Mouse (Mus musculus) liver, embryonic 11.5 days (tissue): ENCODE data around the gene Elmod1. TPM values are rescaled to one million over a fixed set of nuclear protein-coding genes. Genes with fewer than 3 reads are reported as not detected.

Experiments
- ATAC-seq: fragments of 200-750 bp; cut with Nextera tagmentation; replicated peaks from 2 replicates; pipeline ENCODE4 v1.8.0; 2017; ENCODE audit warnings: moderate number of reproducible peaks, mild to moderate bottlenecking, moderate TSS enrichment, moderate library complexity; ENCODE audit not compliant: low FRiP score
- DNase-seq: peaks from one replicate; pipeline ENCODE4 v3.0.0-alpha.2; 2017; ENCODE audit warnings: low spot score
- H3K27ac ChIP-seq: fragments of 300-500 bp; sonication (generic); 2 replicates; pipeline ENCODE4 v1.5.1; 2014; ENCODE audit warnings: mild to moderate bottlenecking, low read depth, low read length, control low read depth
- H3K27me3 ChIP-seq: fragments of 300-500 bp; sonication (generic); replicated peaks from 2 replicates; pipeline ENCODE4 v1.6.1; 2014; ENCODE audit warnings: low read length, mixed read lengths; ENCODE audit not compliant: control insufficient read depth, insufficient read depth
- H3K36me3 ChIP-seq: fragments of 300-500 bp; sonication (generic); 2 replicates; pipeline ENCODE4 v1.6.1; 2014; ENCODE audit warnings: mild to moderate bottlenecking, low read length, moderate library complexity, mixed read lengths; ENCODE audit not compliant: control insufficient read depth, insufficient read depth
- H3K4me1 ChIP-seq: fragments of 300-500 bp; sonication (generic); replicated peaks from 2 replicates; pipeline ENCODE4 v1.6.1; 2014; ENCODE audit warnings: low read length, mixed read lengths; ENCODE audit not compliant: control insufficient read depth, insufficient read depth
- H3K4me2 ChIP-seq: fragments of 300-500 bp; sonication (generic); 2 replicates; pipeline ENCODE4 v1.6.1; 2014; ENCODE audit warnings: mild to moderate bottlenecking, control low read depth, moderate library complexity
- H3K4me3 ChIP-seq: fragments of 300-500 bp; sonication (generic); 2 replicates; pipeline ENCODE4 v1.5.1; 2014; ENCODE audit warnings: low read depth, low read length, control low read depth
- H3K9ac ChIP-seq: fragments of 300-500 bp; sonication (generic); 2 replicates; pipeline ENCODE4 v1.6.1; 2014; ENCODE audit warnings: low read depth, low read length, control low read depth
- H3K9me3 ChIP-seq: fragments of 300-500 bp; sonication (generic); 2 replicates; pipeline ENCODE4 v1.6.1; 2016; ENCODE audit warnings: low read length, inconsistent platforms, mixed read lengths; ENCODE audit not compliant: control insufficient read depth
- WGBS: fragments of 180-500 bp; shearing (Covaris S2); extraction: QIAGEN DNeasy Blood & Tissue Kit; methylation state at CpG from one replicate; pipeline ENCODE4 v1.1.7; 2014; 5-methylcytosine and 5-hydroxymethylcytosine counted together
- polyA plus RNA-seq: library from polyadenylated mRNA; unstranded; fragments of >200 nt; fragmentation: Nextera tagmentation; extraction: Ambion mirVana; gene quantifications from 2 replicates; pipeline ENCODE4 v1.2.1, GENCODE M21; 2014

Elmod1 gene
- polyA plus RNA-seq, 1 experiment from 2014 or later, result 0.07 TPM

DNA sequence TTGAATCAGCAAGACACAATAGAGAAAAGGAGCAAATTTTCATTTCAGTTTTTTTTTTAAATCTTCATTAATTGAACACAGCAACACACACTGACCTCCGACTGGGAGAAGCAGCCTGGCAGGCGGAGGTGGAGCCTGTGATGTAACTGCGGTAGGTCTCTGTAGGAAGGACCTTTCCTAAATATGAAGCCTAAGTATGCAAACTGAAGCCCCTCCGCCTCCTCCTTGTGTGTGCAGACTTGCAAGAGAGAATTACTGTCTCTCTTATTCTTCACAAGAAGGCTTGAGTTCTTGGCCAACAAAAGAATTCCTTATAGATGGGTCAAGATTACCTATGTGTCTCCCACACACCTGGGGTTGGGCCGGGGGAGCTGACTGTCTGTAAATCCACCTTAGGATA lies 1.9 kb downstream of the Elmod1 start:
- no peaks in the 10 kb centered on the region for H3K36me3 ChIP-seq
- no peak overlapping the region for H3K4me2 ChIP-seq
- H3K4me1 ChIP-seq, result peaks cover 3% of the 10 kb centered on the region; the same call in 1 of the 2 replicates
- no peak overlapping the region for H3K4me3 ChIP-seq
- H3K9me3 ChIP-seq, result no peaks in the 10 kb centered on the region
- 67% methylated on average over 5 of the region's 5 CpGs for WGBS
- ATAC-seq, result no peak
- H3K27ac ChIP-seq, result no peak overlapping the region
- H3K27me3 ChIP-seq, result peaks cover 32% of the 10 kb centered on the region
- no peak overlapping the region for H3K9ac ChIP-seq
- DNase-seq, result no peak

DNA sequence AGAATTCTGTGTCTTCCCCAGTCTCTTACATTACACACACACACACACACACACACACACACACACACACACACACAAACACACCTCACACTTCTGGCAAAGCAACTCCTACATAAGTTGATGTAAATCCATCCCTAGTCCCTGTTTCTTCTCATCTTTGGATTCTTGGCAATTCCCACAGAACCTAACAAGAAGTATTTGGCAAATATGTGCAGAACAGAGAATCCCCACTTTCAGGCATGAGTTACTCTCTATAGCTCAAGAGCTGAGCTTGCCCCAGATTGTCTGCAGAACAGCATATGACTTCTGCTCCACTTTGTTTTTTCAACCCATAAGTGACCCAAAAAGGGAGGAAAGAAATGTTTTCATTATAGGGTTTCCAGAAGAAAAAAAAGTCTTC lies 2.7 kb downstream of the Elmod1 start:
- no peak overlapping the region for H3K9ac ChIP-seq
- H3K36me3 ChIP-seq, result no peaks in the 10 kb centered on the region
- H3K4me3 ChIP-seq, result no peak overlapping the region
- H3K4me1 ChIP-seq, result peaks cover 3% of the 10 kb centered on the region; the same call in 1 of the 2 replicates
- no peak for ATAC-seq
- DNase-seq, result no peak
- peaks cover 32% of the 10 kb centered on the region for H3K27me3 ChIP-seq
- H3K9me3 ChIP-seq, result no peaks in the 10 kb centered on the region
- no peak overlapping the region for H3K27ac ChIP-seq
- no peak overlapping the region for H3K4me2 ChIP-seq

DNA sequence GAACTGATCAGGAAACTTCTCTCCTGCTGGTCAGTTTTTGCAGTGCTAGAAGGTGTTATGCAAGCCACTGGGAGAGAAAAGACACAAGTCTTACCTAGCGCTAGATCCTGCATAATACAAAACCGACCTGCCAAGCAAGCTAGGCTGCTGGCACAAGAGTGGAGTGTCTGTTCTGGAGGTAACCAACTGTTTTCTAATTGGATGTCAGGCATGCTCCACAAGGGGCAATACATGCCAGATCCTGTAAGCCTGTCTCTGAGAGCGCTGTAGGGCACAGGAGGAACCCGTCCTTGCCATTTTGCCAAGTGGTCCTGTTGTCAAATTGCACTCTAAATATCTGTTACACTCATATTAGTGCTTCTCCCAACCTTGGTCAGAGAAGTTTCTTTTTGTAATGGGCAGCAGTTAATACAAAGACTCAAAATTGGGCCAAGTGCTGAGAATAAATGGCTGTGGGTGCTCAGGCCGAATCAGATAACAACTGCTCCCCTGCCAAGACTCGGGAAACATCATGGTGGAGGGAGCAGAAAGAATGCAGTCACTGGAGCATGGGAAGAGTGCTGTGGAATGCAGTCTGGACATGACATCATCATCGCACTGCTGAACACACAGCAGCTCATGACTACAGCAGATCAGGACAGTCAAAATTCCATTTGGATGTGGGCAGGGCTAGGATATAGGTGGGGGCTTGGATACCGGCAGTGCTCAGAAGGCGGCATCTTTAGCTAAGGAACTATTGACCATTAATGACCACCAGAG lies 7.3 kb downstream of the Elmod1 start:
- Histone ChIP-seq H3K36me3 (no peaks in the 10 kb centered on the region), H3K4me3 (no peak overlapping the region), H3K4me1 (no peaks in the 10 kb centered on the region), H3K27ac (no peak overlapping the region), H3K4me2 (no peak overlapping the region), H3K27me3 (no peaks in the 10 kb centered on the region; the same call in 1 of the 2 replicates), H3K9ac (no peak overlapping the region), H3K9me3 (no peaks in the 10 kb centered on the region)
- ATAC-seq, result no peak
- DNase-seq, result no peak
- WGBS, result 69% methylated on average over 9 of the region's 9 CpGs

DNA sequence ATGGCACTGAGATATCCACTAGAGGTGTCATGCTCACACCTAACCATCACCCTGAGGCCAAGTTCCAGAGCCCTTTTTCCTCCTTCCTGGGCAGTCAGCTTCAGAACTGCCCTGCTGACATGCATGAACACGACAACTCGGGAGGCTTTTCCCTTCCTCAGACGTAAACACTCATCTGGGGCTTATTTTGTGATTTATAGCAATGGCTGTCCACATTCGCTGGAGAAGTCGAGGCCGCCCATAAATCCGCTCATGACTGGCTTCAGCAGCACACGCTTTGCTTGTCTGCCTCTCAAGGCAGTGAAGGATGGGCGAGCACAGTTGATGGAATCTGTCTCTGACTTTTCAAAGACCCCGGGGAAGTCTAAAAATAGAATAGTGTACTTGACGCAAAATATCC lies 18.1 kb downstream of the Elmod1 start:
- no peaks in the 10 kb centered on the region for H3K27me3 ChIP-seq
- no peak overlapping the region for H3K9ac ChIP-seq
- 76% methylated on average over 11 of the region's 11 CpGs for WGBS
- H3K4me1 ChIP-seq, result no peaks in the 10 kb centered on the region
- ATAC-seq (no peak), DNase-seq (no peak)
- no peak overlapping the region for H3K27ac ChIP-seq
- H3K4me2 ChIP-seq, result no peak overlapping the region
- H3K9me3 ChIP-seq, result no peaks in the 10 kb centered on the region
- H3K36me3 ChIP-seq, result no peaks in the 10 kb centered on the region
- H3K4me3 ChIP-seq, result no peak overlapping the region

DNA sequence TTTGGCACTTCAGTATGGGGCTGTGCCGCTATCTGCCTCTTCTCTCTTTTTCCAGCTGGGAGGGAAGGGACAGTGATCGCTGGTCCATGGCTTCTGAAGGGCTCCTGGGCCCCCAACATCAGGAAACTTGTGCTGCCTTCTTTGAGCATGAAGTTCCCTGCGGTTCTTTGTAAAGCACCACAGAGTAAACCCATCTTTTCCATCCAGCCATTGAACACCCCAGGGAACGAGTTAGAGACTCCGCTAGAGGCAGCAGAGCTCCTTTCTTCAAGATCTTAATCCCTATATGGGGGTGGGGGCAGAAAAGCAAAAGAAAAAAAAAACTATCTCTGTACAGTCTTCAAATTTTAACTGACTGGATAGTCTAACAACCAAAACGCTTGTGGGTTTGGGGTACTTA lies 20.2 kb downstream of the Elmod1 start:
- no peak overlapping the region for H3K4me3 ChIP-seq
- H3K4me2 ChIP-seq, result no peak overlapping the region
- ATAC-seq (no peak), DNase-seq (no peak)
- WGBS, result 31% methylated on average over 6 of the region's 6 CpGs
- no peaks in the 10 kb centered on the region for H3K9me3 ChIP-seq
- no peak overlapping the region for H3K27ac ChIP-seq
- H3K4me1 ChIP-seq, result no peaks in the 10 kb centered on the region
- no peaks in the 10 kb centered on the region for H3K36me3 ChIP-seq
- H3K9ac ChIP-seq, result no peak overlapping the region
- H3K27me3 ChIP-seq, result no peaks in the 10 kb centered on the region

GRCm38 (mm10) chr9:53947463-53947862 lies 27.6 kb downstream of the Elmod1 start:
- no peaks in the 10 kb centered on the region for H3K36me3 ChIP-seq
- H3K9ac ChIP-seq, result no peak overlapping the region
- H3K4me3 ChIP-seq, result no peak overlapping the region
- ATAC-seq, result no peak
- no peaks in the 10 kb centered on the region for H3K9me3 ChIP-seq
- H3K27me3 ChIP-seq, result no peaks in the 10 kb centered on the region
- 89% methylated on average over 2 of the region's 2 CpGs for WGBS
- DNase-seq, result no peak
- H3K27ac ChIP-seq, result no peak overlapping the region
- no peak overlapping the region for H3K4me2 ChIP-seq
- no peaks in the 10 kb centered on the region for H3K4me1 ChIP-seq

DNA sequence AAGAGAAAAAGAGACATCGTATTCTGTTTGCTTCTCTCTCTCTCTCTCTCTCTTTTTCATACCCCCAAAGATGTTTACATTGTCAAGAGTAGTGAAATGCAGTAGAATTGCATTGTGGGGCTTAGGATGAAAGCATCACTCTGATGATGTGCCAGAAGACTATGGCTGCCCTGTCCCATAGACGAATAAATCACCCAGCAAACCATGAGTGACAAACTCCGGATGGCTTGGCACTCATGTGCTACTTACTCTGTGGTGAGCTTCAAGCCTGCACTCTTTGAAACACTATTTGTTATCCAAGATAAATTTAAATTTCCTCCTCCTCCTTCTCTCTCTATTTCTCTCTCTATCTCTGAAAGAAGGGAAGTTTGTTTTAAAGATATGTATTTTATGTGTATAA lies 36.5 kb downstream of the Elmod1 start:
- H3K4me1 ChIP-seq, result no peaks in the 10 kb centered on the region
- no peak overlapping the region for H3K9ac ChIP-seq
- DNase-seq (no peak), ATAC-seq (no peak)
- H3K36me3 ChIP-seq, result no peaks in the 10 kb centered on the region
- no peaks in the 10 kb centered on the region for H3K9me3 ChIP-seq
- no peaks in the 10 kb centered on the region for H3K27me3 ChIP-seq
- no peak overlapping the region for H3K27ac ChIP-seq
- H3K4me3 ChIP-seq, result no peak overlapping the region
- no peak overlapping the region for H3K4me2 ChIP-seq
- 80% methylated on average over 3 of the region's 3 CpGs for whole genome bisulfite sequencing

GRCm38 (mm10) chr9:53934179-53934578 lies 40.9 kb downstream of the Elmod1 start:
- H3K27ac ChIP-seq, result no peak overlapping the region
- H3K4me3 ChIP-seq, result no peak overlapping the region
- no peak overlapping the region for H3K9ac ChIP-seq
- 64% methylated on average over 13 of the region's 13 CpGs for WGBS
- no peaks in the 10 kb centered on the region for H3K9me3 ChIP-seq
- DNase-seq, result no peak
- ATAC-seq, result no peak
- no peak overlapping the region for H3K4me2 ChIP-seq
- no peaks in the 10 kb centered on the region for H3K27me3 ChIP-seq
- no peaks in the 10 kb centered on the region for H3K4me1 ChIP-seq
- no peaks in the 10 kb centered on the region for H3K36me3 ChIP-seq

- no peaks in the 10 kb centered on the region for H3K4me1 ChIP-seq
- no peak for DNase-seq
- no peaks in the 10 kb centered on the region for H3K9me3 ChIP-seq
- no peaks in the 10 kb centered on the region for H3K27me3 ChIP-seq
- ATAC-seq, result no peak
- WGBS, result 83% methylated on average over 4 of the region's 4 CpGs
- H3K27ac ChIP-seq, result no peak overlapping the region
- no peak overlapping the region for H3K4me3 ChIP-seq
- no peak overlapping the region for H3K4me2 ChIP-seq
- H3K36me3 ChIP-seq, result no peaks in the 10 kb centered on the region
- H3K9ac ChIP-seq, result no peak overlapping the region
Measured at GRCm38 (mm10) chr9:53933375-53933774, 41.7 kb downstream of the Elmod1 start.
